ENCODE assay signal across 20 mouse cellular contexts in the genomic region with DNA sequence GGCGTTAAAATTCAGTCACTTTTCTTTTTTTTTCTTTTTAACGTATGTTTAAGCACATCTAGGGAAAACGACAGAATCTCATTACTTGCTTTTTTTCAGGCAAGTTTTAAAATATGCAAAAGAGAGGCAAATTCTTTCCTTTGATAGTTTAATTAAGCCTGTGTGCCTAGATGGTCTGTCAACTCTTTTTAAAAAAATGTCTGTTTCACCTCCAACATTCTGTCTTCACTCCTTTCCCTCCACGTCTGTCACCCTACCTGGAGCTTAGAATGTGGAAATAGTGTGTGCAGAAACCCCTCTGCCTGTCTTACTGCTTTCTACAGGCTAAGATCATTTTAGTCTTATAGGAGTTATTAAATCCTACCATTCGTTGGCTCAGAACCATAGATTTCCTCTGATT.
"Had no signal": no experiment of that assay in that cellular context is flagged by ENCODE, and none has a peak within 500 bp of the region (broad histone marks: within the 10 kb centered on the region; RNA-seq: fewer than 3 reads in every experiment).

No protein-coding gene starts in this region.

- H3K4me1 ChIP-seq: midbrain, embryonic 12.5 days had no signal

- H3K4me2 ChIP-seq: lung, embryonic 15.5 days; midbrain, embryonic 12.5 days; neural tube, embryonic 13.5 days; neural tube, embryonic 15.5 days had no signal

- H3K4me3 ChIP-seq: lung, embryonic 15.5 days; midbrain, embryonic 10.5 days; midbrain, embryonic 12.5 days; myocyte; neural tube, embryonic 13.5 days; neural tube, embryonic 15.5 days had no signal

- ATAC-seq: lung, postnatal 0 days; midbrain, embryonic 16.5 days had no signal

- H3K27me3 ChIP-seq: lung, embryonic 15.5 days; midbrain, embryonic 12.5 days; neural tube, embryonic 13.5 days; neural tube, embryonic 15.5 days had no signal

- H3K36me3 ChIP-seq: lung, embryonic 15.5 days; midbrain, embryonic 10.5 days; midbrain, embryonic 12.5 days; neural tube, embryonic 13.5 days; neural tube, embryonic 15.5 days had no signal

- DNase-seq: lung, adult 2 months; lung, postnatal 14 days; lung, postnatal 36 days; midbrain, embryonic 14.5 days; retina, postnatal 1 day; right cerebral cortex, adult 18-20 months; right cerebral cortex, postnatal 25 days; right cerebral cortex, postnatal 4 days; spleen, adult 18-20 months; thymus, adult 18-20 months; thymus, postnatal 25 days; thymus, postnatal 4 days had no signal

- H3K9ac ChIP-seq: lung, embryonic 15.5 days; midbrain, embryonic 12.5 days; neural tube, embryonic 13.5 days; neural tube, embryonic 15.5 days had no signal

- H3K9me3 ChIP-seq: lung, embryonic 15.5 days; midbrain, embryonic 10.5 days; midbrain, embryonic 12.5 days; neural tube, embryonic 13.5 days; neural tube, embryonic 15.5 days had no signal

- H3K27ac ChIP-seq: lung, embryonic 15.5 days; midbrain, embryonic 10.5 days; midbrain, embryonic 12.5 days; neural tube, embryonic 13.5 days; neural tube, embryonic 15.5 days had no signal
